Mouse (Mus musculus) kidney, adult 2 months (tissue): ENCODE measurements around the gene Trim15.

ENCODE experiments used
- CTCF ChIP-seq: fragments of 200-500 bp; conservative IDR thresholded peaks from 2 replicates; pipeline ENCODE4 v1.5.1; 2011; ENCODE audit warnings: low read depth, mild to moderate bottlenecking, control low read depth, low read length, moderate library complexity, mixed read lengths; ENCODE audit not compliant: insufficient read depth, insufficient read length
- POLR2A ChIP-seq: fragments of 200-500 bp; IDR thresholded peaks from one replicate; pipeline ENCODE4 v1.6.1; 2011; ENCODE audit warnings: low read depth, low read length, control low read depth

GRCm38 (mm10) chr17:36858181-36858580 is 8.8 kb downstream of the Trim15 start:
- TF ChIP-seq CTCF = no peak
- TF ChIP-seq POLR2A = no peak
